Mouse (Mus musculus): ENCODE results near the gene Pccb. TPM values are rescaled to one million over a fixed set of nuclear protein-coding genes. Genes with fewer than 3 reads are reported as not detected.

The Pccb gene
- polyA plus RNA-seq, 1 experiment, result 426 TPM

DNA sequence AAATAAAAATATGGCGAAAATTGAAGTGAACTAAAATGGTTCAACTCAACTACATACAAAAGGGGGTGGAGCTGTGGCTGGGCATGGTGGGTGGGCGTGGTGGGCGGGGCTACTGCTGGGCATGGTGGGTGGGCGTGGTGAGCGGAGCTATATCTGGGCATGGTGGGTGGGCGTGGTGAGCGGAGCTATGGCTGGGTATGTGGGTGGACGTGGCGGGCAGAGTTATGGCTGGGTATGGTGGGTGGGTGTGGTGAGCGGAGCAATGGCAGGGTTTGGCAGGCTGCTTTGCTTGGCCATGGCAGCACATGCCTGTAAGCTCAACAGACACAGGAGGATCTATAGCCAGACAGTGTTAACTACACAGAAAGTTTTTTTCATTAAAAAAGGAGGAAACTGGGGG, 15.9 kb downstream of the Pccb start:
- Histone ChIP-seq H3K27ac (replicated peaks; ENCODE audit: low read depth, low read length) (no peak overlapping the region), H3K4me1 (ENCODE audit: control insufficient read depth, insufficient read depth, insufficient read length, low read length) (0 out of 2 replicates have a peak, but pooled peaks cover 2% of the 10 kb centered on the region), H3K4me3 (ENCODE audit: insufficient read depth, low read depth, low read length) (no peak overlapping the region)

DNA sequence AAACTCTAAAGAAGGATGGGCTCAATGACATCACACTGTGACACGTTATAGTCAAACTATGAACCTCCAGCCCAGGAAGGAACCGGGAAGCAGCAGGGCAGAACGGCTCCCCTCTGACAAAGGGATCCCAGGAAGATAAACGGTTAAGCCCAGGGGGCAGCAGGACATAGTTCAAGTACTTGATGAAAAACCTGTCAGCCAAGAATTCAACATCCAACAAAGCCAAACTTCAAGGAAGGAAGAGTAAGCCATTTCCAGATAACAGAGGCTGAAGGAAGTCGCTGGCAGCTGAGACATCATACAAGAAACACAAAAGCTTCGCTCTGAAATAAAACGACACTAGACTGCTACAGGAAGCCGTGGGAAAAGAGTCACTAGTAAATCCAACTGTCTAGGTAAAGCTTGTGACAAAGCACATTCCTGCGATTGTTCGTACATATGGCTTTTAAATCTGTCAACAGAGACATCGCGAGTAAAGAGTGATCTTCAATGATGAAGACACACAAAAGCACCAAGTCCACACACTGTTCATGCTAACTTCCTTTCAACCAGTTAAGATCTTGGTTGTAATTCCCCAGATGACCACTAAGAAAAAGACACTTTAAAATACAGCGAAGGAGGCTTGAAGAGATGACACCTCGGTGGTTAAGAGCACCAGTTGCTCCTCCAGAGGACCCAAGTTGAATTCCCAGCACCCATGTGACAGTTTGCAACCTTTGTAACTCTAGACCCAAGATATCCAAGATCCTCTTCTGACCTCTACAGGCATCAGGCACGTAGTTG, 16.8 kb downstream of the Pccb start:
- Histone ChIP-seq H3K4me3 (ENCODE audit: insufficient read depth, low read depth, low read length) (peak overlapping the region; percentile 32), H3K27ac (replicated peaks; ENCODE audit: low read depth, low read length) (peak overlapping the region; percentile 64)

GRCm38 (mm10) chr9:101015324-101015723, 19.4 kb downstream of the Pccb start:
- Histone ChIP-seq H3K27ac (replicated peaks; ENCODE audit: low read depth, low read length) (no peak overlapping the region), H3K4me3 (ENCODE audit: insufficient read depth, low read depth, low read length) (no peak overlapping the region), H3K4me1 (ENCODE audit: control insufficient read depth, insufficient read depth, insufficient read length, low read length) (0 out of 2 replicates have a peak, but pooled peaks cover 2% of the 10 kb centered on the region)

More for the DNA sequence above, 16.8 kb downstream of the Pccb start:
- H3K4me1 ChIP-seq (ENCODE audit: control insufficient read depth, insufficient read depth, insufficient read length, low read length), result 0 out of 2 replicates have a peak, but pooled peaks cover 2% of the 10 kb centered on the region

GRCm38 (mm10) chr9:101012433-101012832, 22.3 kb downstream of the Pccb start:
- H3K27ac ChIP-seq (replicated peaks; ENCODE audit: low read depth, low read length), result no peak overlapping the region
- no peak overlapping the region for H3K4me3 ChIP-seq (ENCODE audit: insufficient read depth, low read depth, low read length)
- H3K4me1 ChIP-seq (ENCODE audit: control insufficient read depth, insufficient read depth, insufficient read length, low read length), result no peaks in the 10 kb centered on the region

DNA sequence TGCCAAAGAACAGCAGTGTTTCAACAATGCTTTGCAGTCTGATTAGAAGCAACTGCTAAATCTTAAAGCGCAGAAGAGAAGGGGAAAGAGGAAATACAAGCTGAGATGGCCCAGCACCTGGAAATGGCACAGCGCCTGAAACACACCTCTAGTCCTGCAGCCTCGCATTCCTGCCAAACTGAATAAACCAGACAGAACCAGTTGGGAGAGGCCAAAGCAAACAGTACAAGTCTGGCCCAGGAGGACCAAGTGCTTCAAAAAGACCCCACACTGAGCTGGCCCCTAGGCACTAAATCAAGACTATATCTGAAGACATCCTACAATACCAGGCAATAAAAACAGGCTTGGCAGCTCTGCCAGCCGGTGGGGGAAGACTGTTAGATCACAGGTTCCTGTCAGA, 28.8 kb downstream of the Pccb start:
- Histone ChIP-seq H3K27ac (replicated peaks; ENCODE audit: low read depth, low read length) (no peak overlapping the region), H3K4me3 (ENCODE audit: insufficient read depth, low read depth, low read length) (no peak overlapping the region), H3K4me1 (ENCODE audit: control insufficient read depth, insufficient read depth, insufficient read length, low read length) (no peaks in the 10 kb centered on the region)

- H3K27ac ChIP-seq (replicated peaks; ENCODE audit: low read depth, low read length), result no peak overlapping the region
- H3K4me1 ChIP-seq (ENCODE audit: control insufficient read depth, insufficient read depth, insufficient read length, low read length), result no peaks in the 10 kb centered on the region
Observed at GRCm38 (mm10) chr9:101003302-101003701, 31.4 kb downstream of the Pccb start.

GRCm38 (mm10) chr9:101002841-101003240, 31.9 kb downstream of the Pccb start:
- Histone ChIP-seq H3K27ac (replicated peaks; ENCODE audit: low read depth, low read length) (no peak overlapping the region), H3K4me3 (ENCODE audit: insufficient read depth, low read depth, low read length) (no peak overlapping the region), H3K4me1 (ENCODE audit: control insufficient read depth, insufficient read depth, insufficient read length, low read length) (no peaks in the 10 kb centered on the region)

More at GRCm38 (mm10) chr9:101003302-101003701, 31.4 kb downstream of the Pccb start:
- no peak overlapping the region for H3K4me3 ChIP-seq (ENCODE audit: insufficient read depth, low read depth, low read length)

GRCm38 (mm10) chr9:101002053-101002452, 32.6 kb downstream of the Pccb start:
- Histone ChIP-seq H3K27ac (replicated peaks; ENCODE audit: low read depth, low read length) (no peak overlapping the region), H3K4me3 (ENCODE audit: insufficient read depth, low read depth, low read length) (no peak overlapping the region), H3K4me1 (ENCODE audit: control insufficient read depth, insufficient read depth, insufficient read length, low read length) (no peaks in the 10 kb centered on the region)

DNA sequence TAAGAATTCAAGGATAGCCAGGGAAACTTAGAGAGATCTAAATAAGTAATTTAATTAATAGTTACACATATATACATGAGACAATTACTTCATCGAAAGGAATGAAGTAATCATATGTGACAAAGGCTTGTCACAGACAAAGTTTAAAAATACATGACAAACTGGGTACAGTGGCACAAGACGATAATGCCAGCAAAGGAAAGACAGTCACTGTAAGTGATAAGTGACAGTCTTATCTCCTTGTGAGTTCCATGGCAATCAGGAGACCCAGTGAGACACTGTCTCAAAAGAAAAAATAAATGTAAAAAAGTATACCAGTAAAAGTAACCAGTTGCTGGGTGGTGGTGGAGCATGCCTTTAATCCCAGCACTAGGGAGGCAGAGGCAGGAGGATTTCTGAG, 37.6 kb downstream of the Pccb start:
- H3K4me3 ChIP-seq (ENCODE audit: insufficient read depth, low read depth, low read length), result no peak overlapping the region

DNA sequence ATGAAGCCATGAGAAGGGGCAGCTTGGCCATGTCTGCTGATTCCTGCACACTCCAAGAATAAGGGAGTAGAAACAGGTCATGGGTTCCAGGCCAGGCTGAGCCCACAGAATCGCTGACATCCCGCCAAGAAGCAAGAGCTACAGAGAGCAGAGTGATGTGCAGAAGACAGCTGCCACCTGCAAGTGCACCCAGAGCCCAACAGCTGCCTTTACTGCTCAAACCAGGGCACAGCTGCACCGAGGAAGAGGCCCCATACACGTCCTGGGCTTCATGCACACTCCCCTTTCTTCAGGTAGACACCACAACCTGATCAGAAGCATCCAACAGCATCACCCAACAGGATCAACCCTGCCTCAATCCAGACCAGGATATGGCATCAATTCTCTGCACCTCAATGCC, 40.8 kb downstream of the Pccb start:
- H3K27ac ChIP-seq (replicated peaks; ENCODE audit: low read depth, low read length), result no peak overlapping the region
- H3K4me1 ChIP-seq (ENCODE audit: control insufficient read depth, insufficient read depth, insufficient read length, low read length), result 0 out of 2 replicates have a peak, but pooled peaks cover 3% of the 10 kb centered on the region
- no peak overlapping the region for H3K4me3 ChIP-seq (ENCODE audit: insufficient read depth, low read depth, low read length)

More for the DNA sequence above, 37.6 kb downstream of the Pccb start:
- Histone ChIP-seq H3K4me1 (ENCODE audit: control insufficient read depth, insufficient read depth, insufficient read length, low read length) (no peaks in the 10 kb centered on the region), H3K27ac (replicated peaks; ENCODE audit: low read depth, low read length) (no peak overlapping the region)

DNA sequence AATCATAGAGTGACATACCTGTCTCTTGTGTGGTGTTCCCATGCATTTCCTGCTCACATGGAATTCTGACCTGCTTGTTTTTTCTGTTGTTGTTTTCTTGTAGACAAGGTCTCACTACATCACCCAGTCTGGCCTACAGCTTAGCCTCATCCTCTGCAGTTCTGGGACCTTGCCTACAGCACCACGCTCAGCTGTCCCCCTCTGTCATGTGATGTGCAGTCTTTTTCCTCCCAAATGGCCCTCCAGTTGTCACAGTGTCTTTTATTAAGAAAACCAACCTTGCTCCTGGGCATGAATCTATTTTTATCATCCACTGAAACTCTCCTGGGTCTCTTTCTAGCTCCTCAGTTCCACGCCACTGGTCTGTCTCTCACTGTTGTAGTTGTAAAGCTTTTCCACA, 42.5 kb downstream of the Pccb start:
- Histone ChIP-seq H3K4me1 (ENCODE audit: control insufficient read depth, insufficient read depth, insufficient read length, low read length) (0 out of 2 replicates have a peak, but pooled peaks cover 3% of the 10 kb centered on the region), H3K4me3 (ENCODE audit: insufficient read depth, low read depth, low read length) (no peak overlapping the region), H3K27ac (replicated peaks; ENCODE audit: low read depth, low read length) (no peak overlapping the region)

- Histone ChIP-seq H3K4me3 (ENCODE audit: insufficient read depth, low read depth, low read length) (no peak overlapping the region), H3K4me1 (ENCODE audit: control insufficient read depth, insufficient read depth, insufficient read length, low read length) (0 out of 2 replicates have a peak, but pooled peaks cover 3% of the 10 kb centered on the region), H3K27ac (replicated peaks; ENCODE audit: low read depth, low read length) (no peak overlapping the region)
Observed at GRCm38 (mm10) chr9:100991321-100991720, 43.4 kb downstream of the Pccb start.

DNA sequence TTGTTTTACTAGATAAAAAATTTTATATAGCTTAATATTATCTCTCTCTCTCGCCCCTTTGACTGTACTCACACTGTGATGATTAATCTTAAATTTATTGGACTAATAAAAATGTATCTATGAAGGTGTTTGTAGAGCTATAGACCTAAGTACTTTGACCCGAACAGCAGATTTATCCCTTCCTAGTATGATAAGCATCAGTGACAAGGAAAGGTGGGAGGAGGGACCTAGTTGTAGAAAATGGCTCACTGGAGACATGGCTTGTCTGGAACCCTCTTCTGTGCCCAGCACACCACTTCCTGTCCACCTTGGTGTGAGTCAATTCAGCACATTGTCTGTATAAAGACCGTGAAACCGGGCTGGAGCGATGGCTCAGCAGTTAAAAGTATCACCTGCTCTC, 44.1 kb downstream of the Pccb start:
- H3K4me3 ChIP-seq (ENCODE audit: insufficient read depth, low read depth, low read length), result no peak overlapping the region
- H3K27ac ChIP-seq (replicated peaks; ENCODE audit: low read depth, low read length), result no peak overlapping the region
- H3K4me1 ChIP-seq (ENCODE audit: control insufficient read depth, insufficient read depth, insufficient read length, low read length), result 0 out of 2 replicates have a peak, but pooled peaks cover 3% of the 10 kb centered on the region

DNA sequence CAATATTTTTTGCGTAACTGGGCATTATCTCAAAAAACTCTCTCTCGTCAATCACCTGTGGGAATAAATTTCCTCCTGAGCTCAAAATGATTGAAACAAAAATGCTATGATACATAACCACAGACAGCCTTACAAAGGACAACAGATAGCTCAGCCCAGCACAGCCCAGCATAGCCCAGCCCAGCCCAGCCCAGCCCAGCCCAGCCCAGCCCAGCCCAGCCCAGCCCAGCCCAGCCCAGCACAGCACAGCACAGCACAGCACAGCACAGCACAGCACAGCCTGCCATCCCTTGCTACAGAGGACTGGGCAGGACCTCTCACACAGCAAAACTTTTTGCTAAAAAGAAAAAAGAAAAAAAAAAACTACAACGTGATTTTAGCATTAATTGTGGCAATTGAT, 46.8 kb downstream of the Pccb start:
- Histone ChIP-seq H3K4me3 (ENCODE audit: insufficient read depth, low read depth, low read length) (no peak overlapping the region), H3K4me1 (ENCODE audit: control insufficient read depth, insufficient read depth, insufficient read length, low read length) (0 out of 2 replicates have a peak, but pooled peaks cover 3% of the 10 kb centered on the region), H3K27ac (replicated peaks; ENCODE audit: low read depth, low read length) (no peak overlapping the region)

DNA sequence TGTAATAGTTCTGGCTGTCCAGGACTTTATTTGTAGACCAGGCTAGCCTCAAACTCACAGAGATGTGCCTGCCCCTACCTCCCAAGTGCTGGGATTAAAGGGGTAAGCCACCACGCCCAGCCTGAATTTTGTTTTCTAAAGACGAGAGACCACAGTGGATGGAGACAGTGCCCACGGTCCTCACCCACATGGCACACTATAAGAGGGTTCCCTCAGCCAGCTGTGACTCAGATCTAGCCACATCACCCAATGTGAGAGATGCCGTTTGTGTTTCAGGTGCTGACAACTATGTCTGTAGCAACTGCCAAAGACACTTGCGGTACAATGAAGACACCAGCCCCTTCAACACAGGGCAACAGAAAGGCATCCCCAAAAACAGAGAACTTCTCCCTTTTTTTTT, 47.7 kb downstream of the Pccb start:
- H3K4me1 ChIP-seq (ENCODE audit: control insufficient read depth, insufficient read depth, insufficient read length, low read length), result peaks cover 6% of the 10 kb centered on the region; the same call in 1 of the 2 replicates
- no peak overlapping the region for H3K4me3 ChIP-seq (ENCODE audit: insufficient read depth, low read depth, low read length)
- no peak overlapping the region for H3K27ac ChIP-seq (replicated peaks; ENCODE audit: low read depth, low read length)

All from brown adipose tissue, adult 24 weeks (tissue).